Mouse (Mus musculus): ENCODE measurements around the gene Mrps15.

Gene Mrps15

GRCm38 (mm10) chr4:126046851-126047585 lies at the start of gene Mrps15:
Mrps15 (plus strand) TSS chr4:126046925.
- peak; percentile 58 to 63 for DNase-seq

GRCm38 (mm10) chr4:125997826-125998225 lies 48.9 kb upstream of the Mrps15 start:
- DNase-seq = no peak

DNA sequence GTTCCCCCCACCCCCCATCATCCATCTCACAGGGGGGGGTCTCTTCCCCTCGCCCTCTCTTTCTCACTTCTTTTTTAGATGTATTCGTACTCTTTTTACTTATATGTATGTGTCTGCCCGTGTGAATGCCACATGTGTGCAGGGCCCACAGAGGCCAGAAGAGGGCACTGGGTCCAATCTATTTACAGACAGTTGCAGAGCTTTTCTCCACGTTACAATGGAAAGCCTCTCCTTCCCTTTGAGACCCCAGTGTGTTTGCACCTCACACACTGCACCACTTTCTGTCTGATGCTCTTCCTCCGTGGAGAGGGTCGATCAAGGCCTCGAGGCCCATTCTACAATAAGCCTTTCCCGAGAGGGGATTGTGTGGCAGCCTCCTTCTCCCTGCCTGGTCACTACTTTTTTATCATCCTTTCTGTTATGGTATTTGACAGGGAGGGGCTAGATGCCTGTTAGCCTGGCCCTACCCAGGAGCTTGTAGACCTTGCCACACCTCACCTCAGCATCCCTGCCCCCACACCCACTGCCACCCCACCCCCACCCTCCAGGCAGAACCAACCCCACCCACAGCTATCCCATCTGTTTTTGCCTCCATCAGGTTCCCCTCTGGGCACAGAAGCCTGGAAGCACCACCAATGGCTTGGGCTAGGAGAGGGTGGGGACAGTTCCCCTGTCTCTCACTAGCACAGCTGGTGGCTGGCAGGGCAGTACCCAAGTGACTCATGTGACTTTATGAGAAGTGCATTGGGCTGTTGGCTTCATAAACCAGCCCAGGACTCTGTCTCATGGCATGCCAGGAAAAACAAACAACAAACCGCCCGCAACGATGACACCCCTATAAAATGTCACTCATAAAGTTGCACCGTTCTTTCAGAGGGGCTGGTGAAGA lies 45.2 kb upstream of the Mrps15 start:
- no peak for DNase-seq

GRCm38 (mm10) chr4:126017676-126018332 lies 28.9 kb upstream of the Mrps15 start:
- no peak for DNase-seq

DNA sequence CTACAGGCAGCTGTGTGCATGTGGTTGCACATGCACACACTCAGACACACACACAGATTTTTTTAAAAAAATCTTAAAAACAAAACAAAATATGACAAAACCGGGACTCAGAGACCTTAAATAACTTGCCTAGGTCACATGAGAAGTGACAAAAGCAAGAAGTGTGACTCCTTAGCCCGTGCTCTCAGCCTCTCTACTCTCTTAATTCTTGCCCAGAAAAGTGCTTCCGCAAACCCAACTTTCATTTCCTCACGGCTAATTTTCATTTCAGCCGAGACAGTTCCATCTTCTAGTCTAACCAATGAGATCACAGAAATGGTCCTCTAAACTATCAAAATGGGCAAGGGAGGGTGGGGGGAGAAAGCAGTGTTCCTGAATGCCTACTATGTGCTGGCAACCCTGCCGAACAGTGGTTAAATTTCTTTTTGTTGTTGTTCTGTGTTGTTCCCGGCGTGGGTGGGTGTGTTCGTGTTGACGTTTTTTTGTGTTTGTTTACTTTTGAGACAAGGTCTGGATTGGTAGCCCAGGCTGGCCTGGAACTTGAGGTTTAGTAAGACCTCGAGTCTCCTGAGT lies 27.7 kb upstream of the Mrps15 start:
- no peak for DNase-seq

DNA sequence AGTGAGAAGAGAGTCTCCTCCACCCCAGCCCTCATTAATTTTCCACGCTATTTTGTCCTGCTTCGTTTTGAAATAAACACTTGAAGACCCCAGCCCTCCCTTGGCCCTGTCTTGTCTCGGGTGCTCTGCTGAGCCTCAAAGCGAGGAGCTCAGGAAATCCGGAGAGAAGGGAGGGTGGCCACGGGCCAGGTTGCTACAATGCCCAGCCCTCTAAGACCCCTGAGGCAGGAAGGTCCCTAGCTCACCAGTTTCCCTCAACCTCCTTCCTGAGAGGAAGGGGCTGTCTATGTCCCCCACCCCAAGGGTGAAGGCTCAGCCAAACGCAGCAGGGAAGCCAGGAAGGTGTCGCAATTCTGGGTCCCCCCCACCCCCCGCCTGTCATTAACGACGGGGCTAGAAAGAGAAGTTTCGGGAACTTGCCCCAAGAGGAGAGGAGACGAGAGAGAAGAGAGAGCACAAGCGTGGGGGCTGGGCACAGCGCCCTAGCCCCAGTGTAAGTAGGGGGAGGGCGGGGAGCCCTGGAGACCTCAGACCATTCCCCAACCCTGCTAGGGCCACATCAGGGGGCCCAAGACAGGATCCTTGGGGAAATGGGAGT lies 22.3 kb upstream of the Mrps15 start, which contains the start of gene Csf3r:
TSS of gene Csf3r (plus strand) at position 248 of the 598 bp plus-strand sequence.
- DNase-seq = no peak

DNA sequence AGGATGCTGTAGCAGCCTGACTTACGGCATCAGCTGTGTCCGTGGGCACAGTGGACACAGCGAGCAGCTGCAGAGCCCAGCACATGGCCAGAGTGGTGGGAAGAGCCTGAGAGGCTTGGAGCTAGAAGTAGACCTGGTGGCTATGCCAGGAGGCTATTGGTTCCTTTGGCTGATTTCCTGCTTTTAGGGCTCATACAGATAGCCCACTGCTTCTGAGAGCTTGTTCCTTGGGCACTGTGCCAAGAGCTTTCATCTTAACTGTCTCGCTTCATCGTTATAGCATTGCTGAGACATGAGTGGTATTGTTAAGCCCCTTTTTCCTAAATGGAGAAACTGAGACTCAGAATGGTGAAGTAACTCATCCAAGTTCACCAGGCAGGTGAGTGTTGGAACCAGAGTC lies 20.9 kb upstream of the Mrps15 start:
- no peak for DNase-seq

DNA sequence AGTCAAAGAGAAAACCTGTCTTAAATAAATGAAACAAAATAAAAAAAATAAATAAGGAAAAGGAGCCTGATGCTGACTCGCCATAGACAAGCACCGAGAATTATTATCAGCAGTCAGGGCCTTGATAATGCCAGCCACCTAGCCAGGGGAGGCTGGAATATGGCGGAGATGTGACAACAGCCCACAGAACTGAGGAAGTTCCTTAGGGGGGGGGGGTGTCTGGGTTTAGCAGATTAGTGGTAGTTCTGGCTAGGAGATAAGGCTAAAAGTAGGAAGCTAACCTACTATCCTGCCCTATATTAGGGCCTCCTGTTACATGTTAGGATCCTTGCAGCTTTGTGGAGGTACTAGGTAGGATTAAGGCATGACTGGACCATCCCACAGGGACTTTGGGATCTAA lies 18.7 kb upstream of the Mrps15 start:
- no peak for DNase-seq

GRCm38 (mm10) chr4:126029042-126029441 lies 17.7 kb upstream of the Mrps15 start:
- DNase-seq = no peak

DNA sequence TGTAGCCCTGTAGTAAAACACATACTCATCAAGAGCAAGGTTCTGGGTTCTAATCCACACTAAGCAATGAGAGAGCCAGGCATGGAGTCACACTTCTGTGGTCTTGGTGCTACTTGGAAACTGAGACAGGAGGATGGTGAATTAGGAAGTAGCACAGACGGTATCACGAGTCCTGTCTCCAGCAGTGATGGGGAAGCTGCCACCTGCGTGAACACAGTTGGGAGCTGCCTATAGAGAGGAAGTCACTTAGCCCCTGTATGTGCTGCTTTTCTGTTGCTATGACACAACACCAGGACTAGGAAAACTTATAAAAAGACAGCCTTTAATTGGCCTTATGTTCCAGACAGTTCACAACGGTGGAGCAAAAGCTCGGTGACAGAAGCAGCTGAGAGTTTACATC lies 16.0 kb upstream of the Mrps15 start:
- DNase-seq = no peak

GRCm38 (mm10) chr4:126035413-126035812 lies 11.3 kb upstream of the Mrps15 start:
- no peak for DNase-seq

DNA sequence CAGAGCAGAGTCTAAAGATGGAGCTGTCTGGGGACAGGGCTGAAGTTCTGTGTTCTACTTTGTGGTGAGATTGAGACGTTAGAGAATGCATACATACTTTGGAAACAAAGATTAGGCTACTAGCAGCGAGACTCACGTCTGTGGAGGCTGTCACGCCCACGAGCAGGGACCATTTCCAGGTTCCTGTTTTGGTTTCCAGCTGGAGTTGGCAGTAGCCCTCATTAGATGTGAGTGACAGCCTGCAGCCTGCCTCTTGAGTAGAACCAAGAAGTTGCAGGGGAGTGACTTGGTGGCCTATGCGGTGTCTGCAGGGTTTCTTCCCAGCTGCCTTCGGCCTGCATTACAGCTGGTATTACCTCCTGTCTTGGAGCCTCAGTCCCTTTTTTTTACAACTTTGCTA lies 4.9 kb downstream of the Mrps15 start:
- DNase-seq = no peak

DNA sequence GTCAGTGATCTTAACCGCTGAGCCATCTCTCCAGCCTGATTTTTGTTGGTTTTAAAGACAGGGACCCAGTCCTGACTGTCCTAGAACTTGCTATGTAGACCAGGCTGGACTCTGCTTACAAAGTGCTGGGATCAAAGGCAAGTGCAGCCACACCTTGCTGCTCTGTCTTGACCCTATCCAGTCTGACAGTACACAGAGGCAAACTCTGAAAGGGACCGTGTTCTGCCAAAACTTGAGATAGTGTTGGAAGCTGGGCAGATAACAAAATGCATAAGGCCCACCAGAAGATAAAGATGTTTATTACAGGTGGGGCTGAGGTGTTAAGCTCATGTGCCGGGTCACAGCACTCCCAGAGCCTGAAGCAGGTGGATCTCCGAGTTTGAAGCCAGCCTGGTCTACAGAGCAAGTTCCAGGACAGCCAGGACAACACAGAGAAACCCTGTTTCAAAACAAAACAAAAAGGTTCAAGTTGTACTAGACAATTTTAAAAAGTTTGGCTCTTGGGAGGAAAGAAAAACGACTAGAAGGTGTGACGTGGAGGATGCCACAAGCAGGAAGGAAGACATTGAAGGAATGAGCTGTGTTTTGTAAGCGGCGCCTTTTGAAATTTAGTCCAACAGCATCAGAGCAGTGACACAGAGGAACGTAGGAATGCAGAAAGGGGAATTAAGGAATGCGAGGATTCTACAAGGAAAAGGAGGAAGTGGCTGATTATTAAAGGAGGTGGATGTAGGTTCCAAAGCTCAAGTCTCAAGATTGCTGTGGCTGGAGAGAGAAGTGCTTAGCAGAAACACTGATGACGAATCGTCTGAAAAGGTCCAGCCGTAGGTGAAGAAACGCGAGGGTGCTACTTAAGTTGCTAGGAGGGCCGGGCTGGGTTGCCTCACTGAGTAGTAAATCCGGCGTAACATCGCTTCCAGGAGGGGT lies 10.7 kb downstream of the Mrps15 start:
- no peak for DNase-seq

- DNase-seq = peak; percentile 79 to 88
These were observed 11.6 kb downstream of the Mrps15 start, which contains the start of gene Oscp1 for GRCm38 (mm10) chr4:126058134-126058996. Oscp1 (plus strand) TSS chr4:126058565.

GRCm38 (mm10) chr4:126058997-126059362 lies 12.3 kb downstream of the Mrps15 start:
- DNase-seq = no peak

DNA sequence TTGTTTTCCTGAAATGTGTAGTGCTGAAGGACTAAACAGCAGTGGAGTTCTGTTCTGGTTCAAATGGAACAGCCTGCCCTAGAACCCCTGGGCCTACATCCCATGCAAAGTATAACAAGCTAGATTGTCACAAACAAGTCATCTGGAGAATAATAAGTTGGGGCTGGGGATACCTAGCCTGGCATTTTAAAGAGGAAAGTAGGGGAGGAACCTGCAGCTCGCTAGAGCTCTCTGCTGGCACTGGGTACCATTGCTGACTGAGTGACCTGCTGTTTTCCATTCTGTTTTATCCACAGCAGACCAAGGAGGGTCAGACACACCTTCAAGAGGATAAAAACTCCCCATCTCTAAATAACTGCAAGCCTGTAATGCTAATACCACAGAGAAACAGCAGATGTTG lies 16.1 kb downstream of the Mrps15 start:
- DNase-seq = no peak

DNA sequence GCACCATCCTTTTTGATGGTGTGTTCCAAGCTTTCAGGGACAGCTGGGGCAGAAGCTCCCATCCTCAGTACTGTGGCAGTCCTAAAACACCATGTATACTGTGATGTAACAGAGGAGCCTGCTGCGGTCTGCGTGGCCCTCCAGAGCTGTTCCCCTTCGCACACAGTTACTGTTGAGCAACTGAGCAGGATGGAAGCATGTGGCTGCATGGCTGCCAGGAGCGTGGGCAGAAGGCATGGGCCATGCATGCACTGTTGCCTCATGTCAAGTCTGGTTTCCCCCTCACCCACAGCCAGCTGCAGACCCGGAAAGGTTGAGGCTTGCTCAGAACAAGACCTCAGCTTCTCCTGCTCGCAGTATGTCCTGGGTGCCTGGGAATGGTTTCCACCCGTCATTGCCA lies 18.5 kb downstream of the Mrps15 start:
- DNase-seq = no peak

DNA sequence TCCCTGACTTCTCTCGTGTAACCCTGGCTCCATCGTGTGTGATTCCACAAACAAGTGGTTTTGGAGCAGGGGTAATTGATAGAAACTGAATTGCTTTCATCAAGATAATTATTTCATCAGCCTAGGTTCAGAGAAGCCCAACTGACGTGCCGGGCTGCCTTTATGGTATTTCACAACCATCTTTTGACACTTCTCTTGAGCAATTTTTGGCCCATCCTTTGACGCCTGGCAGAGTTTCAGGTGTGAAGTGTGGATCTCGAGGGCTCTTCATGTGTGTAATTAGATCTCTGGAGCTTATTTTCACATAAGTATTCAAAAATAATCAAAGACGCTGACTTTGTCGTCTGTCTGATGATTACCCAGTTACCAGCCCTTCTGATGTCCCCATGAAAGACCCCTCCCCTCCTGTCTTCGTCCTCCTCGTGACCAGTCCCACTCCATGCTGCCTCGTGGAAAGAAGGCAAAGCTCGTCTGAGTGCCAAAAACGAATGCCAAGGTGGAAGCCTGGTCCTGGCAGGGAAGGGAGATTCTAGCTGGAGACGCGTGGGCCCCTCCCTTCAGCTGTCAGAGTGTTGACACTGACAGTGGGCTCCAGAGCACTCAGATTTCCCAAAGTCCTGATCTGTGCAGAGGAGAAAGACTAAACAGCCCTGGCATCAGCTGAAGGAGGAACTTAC lies 20.8 kb downstream of the Mrps15 start:
- no peak for DNase-seq

GRCm38 (mm10) chr4:126068842-126069241 lies 22.1 kb downstream of the Mrps15 start:
- DNase-seq = no peak

- DNase-seq = no peak
These were observed 31.1 kb downstream of the Mrps15 start for GRCm38 (mm10) chr4:126077833-126078232.
